Mouse (Mus musculus) liver, embryonic 11.5 days (tissue): ENCODE measurements at regions not wholly inside any gene's neighbourhood (a gene's known extent, or its start where the extent isn't known, plus 50 kb on each side); places are given as distances from the start of the nearest gene placed in this dataset.

Source experiments
- ATAC-seq: fragments of 200-750 bp; cut with Nextera tagmentation; replicated peaks from 2 replicates; pipeline ENCODE4 v1.8.0; 2017; ENCODE audit warnings: moderate number of reproducible peaks, mild to moderate bottlenecking, moderate TSS enrichment, moderate library complexity; ENCODE audit not compliant: low FRiP score
- DNase-seq: peaks from one replicate; pipeline ENCODE4 v3.0.0-alpha.2; 2017; ENCODE audit warnings: low spot score
- H3K27ac ChIP-seq: fragments of 300-500 bp; sonication (generic); 2 replicates; pipeline ENCODE4 v1.5.1; 2014; ENCODE audit warnings: mild to moderate bottlenecking, low read depth, low read length, control low read depth
- H3K27me3 ChIP-seq: fragments of 300-500 bp; sonication (generic); replicated peaks from 2 replicates; pipeline ENCODE4 v1.6.1; 2014; ENCODE audit warnings: low read length, mixed read lengths; ENCODE audit not compliant: control insufficient read depth, insufficient read depth
- H3K36me3 ChIP-seq: fragments of 300-500 bp; sonication (generic); 2 replicates; pipeline ENCODE4 v1.6.1; 2014; ENCODE audit warnings: mild to moderate bottlenecking, low read length, moderate library complexity, mixed read lengths; ENCODE audit not compliant: control insufficient read depth, insufficient read depth
- H3K4me1 ChIP-seq: fragments of 300-500 bp; sonication (generic); replicated peaks from 2 replicates; pipeline ENCODE4 v1.6.1; 2014; ENCODE audit warnings: low read length, mixed read lengths; ENCODE audit not compliant: control insufficient read depth, insufficient read depth
- H3K4me2 ChIP-seq: fragments of 300-500 bp; sonication (generic); 2 replicates; pipeline ENCODE4 v1.6.1; 2014; ENCODE audit warnings: mild to moderate bottlenecking, control low read depth, moderate library complexity
- H3K4me3 ChIP-seq: fragments of 300-500 bp; sonication (generic); 2 replicates; pipeline ENCODE4 v1.5.1; 2014; ENCODE audit warnings: low read depth, low read length, control low read depth
- H3K9ac ChIP-seq: fragments of 300-500 bp; sonication (generic); 2 replicates; pipeline ENCODE4 v1.6.1; 2014; ENCODE audit warnings: low read depth, low read length, control low read depth
- H3K9me3 ChIP-seq: fragments of 300-500 bp; sonication (generic); 2 replicates; pipeline ENCODE4 v1.6.1; 2016; ENCODE audit warnings: low read length, inconsistent platforms, mixed read lengths; ENCODE audit not compliant: control insufficient read depth
- WGBS: fragments of 180-500 bp; shearing (Covaris S2); extraction: QIAGEN DNeasy Blood & Tissue Kit; methylation state at CpG from one replicate; pipeline ENCODE4 v1.1.7; 2014; 5-methylcytosine and 5-hydroxymethylcytosine counted together

- no peak overlapping the region for H3K4me3 ChIP-seq
- no peak overlapping the region for H3K27ac ChIP-seq
- no peaks in the 10 kb centered on the region for H3K36me3 ChIP-seq
- no peaks in the 10 kb centered on the region for H3K4me1 ChIP-seq
- no peak overlapping the region for H3K9ac ChIP-seq
- H3K4me2 ChIP-seq: no peak overlapping the region
- WGBS: 43% methylated on average over 3 of the region's 3 CpGs
- DNase-seq: no peak
- H3K9me3 ChIP-seq: no peaks in the 10 kb centered on the region
- H3K27me3 ChIP-seq: no peaks in the 10 kb centered on the region
- ATAC-seq: no peak
Observed at GRCm38 (mm10) chr9:85550455-85550854, 198.7 kb downstream of the Ibtk start.

DNA sequence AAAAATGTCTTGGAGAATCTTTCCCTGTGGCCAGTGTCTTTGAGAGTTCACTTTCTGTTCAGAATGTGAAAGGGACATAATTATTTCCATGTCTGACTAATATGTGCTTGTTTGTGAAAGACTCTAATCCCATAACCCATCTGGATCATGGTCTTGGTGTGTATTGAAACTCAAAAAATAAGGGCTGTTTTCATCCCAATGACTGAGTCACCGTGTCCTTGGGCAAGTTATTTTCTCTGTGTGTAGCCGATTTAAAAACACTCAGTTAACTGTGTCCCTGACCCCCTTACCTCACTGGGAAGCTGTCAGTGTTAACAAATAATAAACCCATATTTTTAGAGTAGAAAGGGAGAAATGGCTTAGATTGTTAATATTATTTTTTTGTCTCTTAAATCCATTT, 202.9 kb downstream of the Ibtk start:
- Histone ChIP-seq H3K36me3 (no peaks in the 10 kb centered on the region), H3K27me3 (no peaks in the 10 kb centered on the region), H3K27ac (no peak overlapping the region), H3K4me3 (no peak overlapping the region), H3K4me1 (no peaks in the 10 kb centered on the region), H3K9me3 (no peaks in the 10 kb centered on the region), H3K4me2 (no peak overlapping the region), H3K9ac (no peak overlapping the region)
- DNase-seq (no peak), ATAC-seq (no peak)
- WGBS: 80% methylated on average over 2 of the region's 2 CpGs

DNA sequence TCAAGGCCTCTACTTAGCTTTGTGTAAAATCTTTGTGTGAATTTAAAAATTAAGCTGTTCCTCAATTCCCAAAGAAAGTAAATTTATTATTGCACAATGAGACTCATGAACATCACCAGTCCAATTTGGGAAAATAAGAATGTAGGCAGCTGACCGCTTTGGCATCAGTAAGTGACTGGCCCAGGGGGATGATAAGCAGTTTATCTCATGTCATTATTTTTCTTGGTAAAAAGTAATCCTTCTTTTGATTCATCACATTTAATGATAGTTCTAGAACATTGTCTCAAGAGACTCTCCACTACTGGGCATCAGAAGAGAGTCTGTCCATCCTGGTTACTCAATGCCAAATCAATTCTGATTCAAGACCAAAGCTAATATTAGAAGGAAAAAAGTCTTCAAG, 203.6 kb downstream of the Ibtk start:
- no peak overlapping the region for H3K9ac ChIP-seq
- H3K27ac ChIP-seq: no peak overlapping the region
- no peak overlapping the region for H3K4me3 ChIP-seq
- H3K27me3 ChIP-seq: no peaks in the 10 kb centered on the region
- ATAC-seq (no peak), DNase-seq (no peak)
- H3K4me1 ChIP-seq: no peaks in the 10 kb centered on the region
- no peaks in the 10 kb centered on the region for H3K36me3 ChIP-seq
- 83% methylated on average over 1 of the region's 1 CpGs for WGBS
- no peak overlapping the region for H3K4me2 ChIP-seq
- H3K9me3 ChIP-seq: no peaks in the 10 kb centered on the region

DNA sequence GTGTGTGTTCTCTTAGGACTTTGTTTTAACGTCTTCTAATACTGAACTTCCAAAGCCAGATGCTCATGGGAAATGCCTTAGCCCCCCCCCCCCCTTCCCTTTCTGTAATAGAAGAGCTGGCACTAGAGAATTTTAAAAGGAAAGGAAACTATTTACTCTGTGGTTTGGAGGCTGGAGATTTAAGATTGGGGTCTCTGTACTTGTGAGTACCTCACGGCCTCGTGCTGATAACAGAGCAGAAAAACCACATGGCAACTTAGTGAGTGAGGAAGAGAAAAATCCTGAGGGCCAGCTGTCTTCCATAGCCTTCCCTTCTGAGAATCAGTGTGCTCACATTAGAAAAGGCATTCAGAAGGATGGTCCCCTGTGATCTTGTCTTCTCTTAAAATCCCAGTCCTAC, 210.6 kb downstream of the Ibtk start:
- Histone ChIP-seq H3K27ac (no peak overlapping the region), H3K4me2 (no peak overlapping the region), H3K9ac (no peak overlapping the region), H3K9me3 (no peaks in the 10 kb centered on the region), H3K4me1 (no peaks in the 10 kb centered on the region), H3K27me3 (no peaks in the 10 kb centered on the region), H3K36me3 (no peaks in the 10 kb centered on the region), H3K4me3 (no peak overlapping the region)
- WGBS: 20% methylated on average over 3 of the region's 3 CpGs
- ATAC-seq (peak; percentile 36; the same call in 1 of the 2 replicates), DNase-seq (no peak)

GRCm38 (mm10) chr9:85528421-85528820, 201.3 kb upstream of the Tent5a start:
- ATAC-seq (no peak), DNase-seq (no peak)
- Histone ChIP-seq H3K36me3 (no peaks in the 10 kb centered on the region), H3K4me1 (no peaks in the 10 kb centered on the region), H3K9me3 (no peaks in the 10 kb centered on the region), H3K4me2 (no peak overlapping the region), H3K27me3 (no peaks in the 10 kb centered on the region), H3K9ac (no peak overlapping the region), H3K27ac (no peak overlapping the region), H3K4me3 (no peak overlapping the region)
- WGBS: 85% methylated on average over 3 of the region's 3 CpGs

GRCm38 (mm10) chr9:85524733-85525132, 197.6 kb upstream of the Tent5a start:
- DNase-seq (no peak), ATAC-seq (no peak)
- Histone ChIP-seq H3K27ac (no peak overlapping the region), H3K4me1 (no peaks in the 10 kb centered on the region), H3K4me2 (no peak overlapping the region), H3K4me3 (no peak overlapping the region), H3K36me3 (no peaks in the 10 kb centered on the region), H3K9ac (no peak overlapping the region), H3K9me3 (no peaks in the 10 kb centered on the region), H3K27me3 (no peaks in the 10 kb centered on the region)

DNA sequence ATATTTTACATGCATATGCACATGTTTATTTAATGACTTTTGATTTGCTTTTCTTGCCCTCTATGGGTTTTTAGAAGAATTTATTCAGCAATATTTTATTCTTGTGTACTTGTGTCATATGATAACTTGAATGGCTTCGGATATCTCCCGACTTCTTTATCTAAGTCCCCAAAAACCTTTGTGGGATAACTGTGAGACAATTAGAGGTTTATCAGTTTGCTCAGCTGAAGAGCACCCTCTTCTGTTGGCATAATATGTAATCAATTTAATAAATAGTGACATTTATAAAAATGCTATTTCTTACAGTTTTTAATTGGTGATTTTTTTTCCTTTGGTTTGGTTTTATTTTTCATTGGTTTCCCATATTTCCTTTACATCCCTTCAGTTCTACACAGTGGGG, 194.2 kb upstream of the Tent5a start:
- Histone ChIP-seq H3K9me3 (no peaks in the 10 kb centered on the region), H3K9ac (no peak overlapping the region), H3K4me3 (no peak overlapping the region), H3K27me3 (no peaks in the 10 kb centered on the region), H3K36me3 (no peaks in the 10 kb centered on the region), H3K4me1 (no peaks in the 10 kb centered on the region), H3K4me2 (no peak overlapping the region), H3K27ac (no peak overlapping the region)
- WGBS: 57% methylated on average over 2 of the region's 2 CpGs
- DNase-seq (no peak), ATAC-seq (no peak)

GRCm38 (mm10) chr9:85520941-85521340, 193.8 kb upstream of the Tent5a start:
- H3K4me1 ChIP-seq: no peaks in the 10 kb centered on the region
- H3K4me2 ChIP-seq: no peak overlapping the region
- WGBS: 81% methylated on average over 6 of the region's 6 CpGs
- H3K9ac ChIP-seq: no peak overlapping the region
- H3K36me3 ChIP-seq: no peaks in the 10 kb centered on the region
- no peaks in the 10 kb centered on the region for H3K9me3 ChIP-seq
- no peaks in the 10 kb centered on the region for H3K27me3 ChIP-seq
- no peak overlapping the region for H3K4me3 ChIP-seq
- H3K27ac ChIP-seq: no peak overlapping the region
- no peak for DNase-seq
- ATAC-seq: no peak

DNA sequence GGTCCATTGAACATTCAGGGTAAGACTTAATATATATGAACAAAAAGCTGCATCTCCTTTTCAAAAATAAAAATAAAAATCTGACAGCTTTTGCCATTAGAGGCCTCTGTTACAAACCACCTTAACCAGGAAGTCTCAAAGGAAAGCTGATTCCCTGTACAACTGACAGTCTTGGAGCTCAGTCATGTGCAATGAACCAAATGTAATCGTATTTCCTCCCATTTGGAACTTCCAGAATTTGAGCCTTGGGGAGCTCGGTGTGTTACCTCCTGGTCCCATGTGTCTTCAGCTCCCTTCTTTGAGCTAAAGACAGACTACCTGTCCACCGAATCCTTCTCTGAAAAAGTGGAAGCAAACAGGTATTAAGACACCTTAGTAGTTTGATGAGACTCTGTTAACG, 171.9 kb upstream of the Tent5a start:
- ATAC-seq (no peak), DNase-seq (no peak)
- Histone ChIP-seq H3K36me3 (no peaks in the 10 kb centered on the region), H3K4me3 (no peak overlapping the region), H3K27me3 (no peaks in the 10 kb centered on the region), H3K4me2 (no peak overlapping the region), H3K9ac (no peak overlapping the region), H3K4me1 (no peaks in the 10 kb centered on the region), H3K9me3 (no peaks in the 10 kb centered on the region), H3K27ac (no peak overlapping the region)
- WGBS: 79% methylated on average over 4 of the region's 4 CpGs
